Mouse (Mus musculus): ENCODE data around the gene Rarres1. TPM values are rescaled to one million over a fixed set of nuclear protein-coding genes. Genes with fewer than 3 reads are reported as not detected.

The Rarres1 gene
- polyA plus RNA-seq (2016; fragmentation: Nextera tagmentation; extraction: Ambion mirVana): 1.5 and 1.6 TPM in 2 replicates

DNA sequence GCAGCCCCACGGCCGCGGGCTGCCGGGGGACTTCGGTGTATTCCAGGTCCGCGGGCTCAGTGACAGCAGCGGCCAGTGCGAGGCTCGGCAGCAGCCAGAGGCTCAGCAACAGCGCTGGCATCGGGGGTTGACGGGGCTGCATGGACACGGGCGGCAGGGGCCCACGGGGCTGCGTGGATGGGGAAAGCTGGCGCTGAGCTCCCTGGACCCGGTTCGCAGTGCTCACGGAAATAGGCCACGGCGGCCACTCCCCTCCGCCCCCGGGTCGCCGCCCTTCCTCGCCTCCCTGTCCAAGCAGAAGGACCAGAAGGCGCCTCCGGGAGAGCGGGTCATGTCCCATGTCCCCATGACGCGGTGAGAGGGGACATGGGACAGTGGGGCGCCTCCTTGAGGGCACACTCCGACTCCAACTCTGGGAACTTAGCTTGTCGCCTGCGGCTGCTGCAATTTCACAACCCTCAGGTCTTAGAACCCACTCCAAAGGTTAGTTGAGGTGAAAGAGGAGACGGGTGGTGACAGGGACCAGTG lies at the start of gene Rarres1:
Gene Rarres1 (minus strand): TSS at position 250 of the 528 bp plus-strand sequence.
- H3K9me3 ChIP-seq (replicated peaks): no peaks in the 10 kb centered on the region
- no peaks in the 10 kb centered on the region for H3K36me3 ChIP-seq
- H3K27me3 ChIP-seq (ENCODE audit: low read depth, poor library complexity, severe bottlenecking): peaks cover 48% of the 10 kb centered on the region
- 5% methylated on average over 38 of the region's 38 CpGs for WGBS
- peak within 1 kb of the TSS; percentile 75 for H3K4me3 ChIP-seq
- H3K4me1 ChIP-seq: peaks cover 13% of the 10 kb centered on the region
- H3K27ac ChIP-seq (replicated peaks): peak within 1 kb of the TSS; percentile 79
- DNase-seq (ENCODE audit: low spot score): peak; percentile 45

DNA sequence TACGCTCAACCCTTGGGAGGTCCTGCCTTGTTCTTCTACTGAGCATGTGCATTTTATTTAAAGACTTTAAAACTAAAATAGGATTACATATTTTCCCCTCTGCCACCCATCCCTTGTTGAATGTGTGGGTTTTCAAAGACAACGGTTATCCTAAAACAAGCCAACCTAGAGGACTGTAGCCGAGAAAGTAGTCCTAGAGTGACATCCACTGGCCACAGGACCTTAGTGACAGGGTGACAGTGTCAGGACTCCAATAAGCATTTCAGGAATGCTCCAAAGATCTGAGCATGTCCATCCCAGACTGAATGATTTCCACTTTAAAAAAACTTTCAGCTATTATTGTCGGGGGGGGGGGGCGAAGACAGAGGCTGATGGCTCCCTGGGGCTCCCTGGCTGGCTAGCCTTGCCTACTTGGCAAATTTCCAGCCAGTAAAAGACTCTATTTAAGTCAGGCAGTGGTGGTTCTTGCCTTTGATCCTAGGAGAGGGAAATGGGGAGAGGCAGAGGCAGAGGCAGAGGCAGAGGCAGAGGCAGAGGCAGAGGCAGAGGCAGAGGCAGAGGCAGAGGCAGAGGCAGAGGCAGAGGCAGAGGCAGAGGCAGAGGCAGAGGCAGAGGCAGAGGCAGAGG lies 49.5 kb upstream of the Rarres1 start:
- DNase-seq (ENCODE audit: low spot score): no peak
- Histone ChIP-seq H3K27me3 (ENCODE audit: low read depth, poor library complexity, severe bottlenecking) (no peaks in the 10 kb centered on the region), H3K36me3 (no peaks in the 10 kb centered on the region), H3K27ac (replicated peaks) (no peak overlapping the region), H3K4me3 (no peak overlapping the region), H3K4me1 (no peaks in the 10 kb centered on the region), H3K9me3 (replicated peaks) (no peaks in the 10 kb centered on the region)
- 70% methylated on average over 5 of the region's 5 CpGs for WGBS

DNA sequence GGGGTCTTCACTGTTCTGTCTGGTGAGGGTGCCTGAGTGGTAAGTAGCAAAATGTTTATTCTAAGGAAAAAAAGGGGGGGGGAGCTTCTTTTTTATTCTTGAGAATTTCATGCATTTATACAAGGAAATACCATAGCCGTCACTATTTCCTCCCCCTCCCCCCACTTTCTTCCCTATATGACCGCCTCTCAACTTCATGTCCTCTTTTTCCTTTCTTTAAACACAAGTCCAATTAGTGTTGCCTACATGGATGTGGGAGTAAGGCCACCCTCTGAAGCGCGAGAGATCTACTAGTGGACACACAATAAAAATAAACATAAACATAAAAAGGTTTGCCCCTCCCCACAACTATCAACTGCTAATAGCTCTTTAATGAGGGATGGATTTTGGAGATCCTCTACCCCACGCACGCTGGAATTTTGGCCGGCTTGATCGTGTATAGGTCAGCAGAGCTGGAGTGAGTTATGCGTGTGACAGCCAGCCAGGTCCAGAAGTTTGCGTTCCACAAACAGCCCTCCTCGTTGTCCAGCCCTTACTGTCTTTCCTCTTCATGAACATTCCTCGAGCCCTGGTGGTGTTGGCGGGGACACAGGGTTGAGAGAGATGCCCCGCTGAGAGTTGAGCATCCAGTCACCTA lies 42.5 kb upstream of the Rarres1 start:
- WGBS: 90% methylated on average over 14 of the region's 14 CpGs
- Histone ChIP-seq H3K4me3 (no peak overlapping the region), H3K4me1 (peaks cover 5% of the 10 kb centered on the region; the same call in 1 of the 2 replicates), H3K27ac (replicated peaks) (no peak overlapping the region), H3K9me3 (replicated peaks) (no peaks in the 10 kb centered on the region), H3K36me3 (no peaks in the 10 kb centered on the region), H3K27me3 (ENCODE audit: low read depth, poor library complexity, severe bottlenecking) (no peaks in the 10 kb centered on the region)
- no peak for DNase-seq (ENCODE audit: low spot score)

DNA sequence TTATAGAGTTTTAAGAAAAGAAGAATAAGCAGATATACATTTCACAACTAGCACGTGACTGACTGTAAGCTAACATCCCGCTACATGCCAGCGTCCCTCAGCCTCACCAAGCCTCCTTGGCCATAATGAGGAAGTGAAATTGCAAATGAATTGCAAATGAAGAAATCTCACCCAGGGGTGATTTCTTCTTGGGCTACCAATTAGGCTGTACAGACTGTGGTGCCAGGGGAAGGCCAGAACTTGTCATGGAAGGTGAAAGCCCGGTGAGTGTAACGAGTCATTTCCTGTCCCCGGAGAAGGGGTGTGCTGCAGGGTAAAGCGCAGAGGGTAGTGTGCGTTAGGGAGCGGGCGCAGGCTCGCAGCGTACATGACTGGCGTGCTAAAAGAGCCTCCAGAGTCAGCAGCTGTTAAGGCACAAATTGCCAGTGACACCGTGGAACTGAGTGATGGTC lies 41.9 kb upstream of the Rarres1 start:
- Histone ChIP-seq H3K4me1 (peaks cover 5% of the 10 kb centered on the region; the same call in 1 of the 2 replicates), H3K9me3 (replicated peaks) (no peaks in the 10 kb centered on the region), H3K4me3 (no peak overlapping the region), H3K36me3 (no peaks in the 10 kb centered on the region), H3K27me3 (ENCODE audit: low read depth, poor library complexity, severe bottlenecking) (no peaks in the 10 kb centered on the region), H3K27ac (replicated peaks) (no peak overlapping the region)
- 77% methylated on average over 14 of the region's 14 CpGs for WGBS
- DNase-seq (ENCODE audit: low spot score): no peak

DNA sequence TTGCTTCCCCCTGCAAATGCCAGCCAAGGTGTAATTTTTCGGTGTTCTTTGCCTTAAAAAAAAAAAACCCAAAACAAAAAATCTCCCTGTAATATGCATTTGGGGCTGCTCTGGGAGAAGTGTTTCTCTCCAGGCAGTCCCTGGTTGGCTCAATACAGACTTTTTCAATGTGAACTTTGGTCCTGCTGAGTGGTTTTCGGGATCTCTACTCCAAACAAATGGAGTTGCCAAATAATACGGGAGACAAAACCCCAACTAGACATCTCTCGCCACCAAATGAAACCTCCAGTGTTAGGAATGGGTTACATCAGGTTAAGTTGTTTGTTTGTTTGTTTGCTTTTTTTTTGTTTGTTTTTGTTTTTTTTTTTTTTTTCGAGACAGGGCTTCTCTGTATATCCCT lies 39.9 kb upstream of the Rarres1 start:
- Histone ChIP-seq H3K27me3 (ENCODE audit: low read depth, poor library complexity, severe bottlenecking) (no peaks in the 10 kb centered on the region), H3K36me3 (no peaks in the 10 kb centered on the region), H3K27ac (replicated peaks) (no peak overlapping the region), H3K4me3 (no peak overlapping the region), H3K9me3 (replicated peaks) (no peaks in the 10 kb centered on the region), H3K4me1 (peaks cover 5% of the 10 kb centered on the region; the same call in 1 of the 2 replicates)
- 88% methylated on average over 5 of the region's 5 CpGs for WGBS
- DNase-seq (ENCODE audit: low spot score): no peak

DNA sequence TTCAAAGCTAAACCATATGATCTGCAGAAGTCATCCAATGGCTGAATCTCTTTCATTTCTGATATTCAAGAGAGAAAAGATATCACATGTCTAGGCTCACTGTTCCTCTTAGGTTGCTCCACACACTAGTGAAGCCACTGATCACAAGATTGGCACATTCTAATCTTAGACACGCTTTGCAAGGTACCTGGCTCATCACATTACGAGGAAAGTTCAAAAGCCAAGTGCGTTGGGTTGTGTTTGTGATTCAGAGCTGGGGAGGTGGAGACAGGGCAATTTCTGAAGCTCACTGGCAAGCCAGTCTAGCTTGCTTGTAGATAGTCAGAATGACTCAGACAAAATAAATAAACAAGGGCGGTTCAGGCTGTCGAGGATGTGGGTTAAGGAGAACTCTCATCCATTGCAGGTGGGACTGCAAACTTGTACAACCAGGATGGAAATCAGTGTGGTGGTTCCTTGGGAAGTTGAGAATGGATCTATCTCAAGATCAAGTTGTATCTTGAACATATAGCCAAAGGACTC lies 38.7 kb upstream of the Rarres1 start:
- DNase-seq (ENCODE audit: low spot score): no peak
- Histone ChIP-seq H3K27me3 (ENCODE audit: low read depth, poor library complexity, severe bottlenecking) (no peaks in the 10 kb centered on the region), H3K4me3 (no peak overlapping the region), H3K36me3 (no peaks in the 10 kb centered on the region), H3K4me1 (peaks cover 5% of the 10 kb centered on the region; the same call in 1 of the 2 replicates), H3K27ac (replicated peaks) (no peak overlapping the region), H3K9me3 (replicated peaks) (no peaks in the 10 kb centered on the region)
- WGBS: 82% methylated on average over 5 of the region's 5 CpGs

DNA sequence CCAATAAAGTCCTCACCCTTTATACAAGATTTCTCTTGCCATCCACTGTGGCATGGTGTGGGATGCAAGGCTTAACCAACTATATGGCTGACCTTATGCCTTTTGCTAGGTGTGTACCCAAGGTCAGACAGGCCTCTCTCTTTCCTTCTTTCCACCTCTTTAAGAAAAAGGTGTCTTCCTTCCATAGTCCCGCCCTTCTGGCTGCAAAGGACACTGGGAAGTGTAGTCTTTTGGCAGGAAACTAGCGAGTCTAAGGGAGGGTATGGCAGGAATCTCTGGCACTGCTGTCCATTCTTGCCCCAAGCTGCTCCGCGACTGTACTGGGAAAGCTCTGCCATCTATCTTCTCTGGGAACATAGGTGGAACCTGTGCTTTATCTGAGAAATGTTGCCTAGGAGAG lies 38.0 kb upstream of the Rarres1 start:
- Histone ChIP-seq H3K27me3 (ENCODE audit: low read depth, poor library complexity, severe bottlenecking) (no peaks in the 10 kb centered on the region), H3K4me3 (no peak overlapping the region), H3K9me3 (replicated peaks) (no peaks in the 10 kb centered on the region), H3K4me1 (peaks cover 5% of the 10 kb centered on the region; the same call in 1 of the 2 replicates), H3K36me3 (no peaks in the 10 kb centered on the region), H3K27ac (replicated peaks) (no peak overlapping the region)
- WGBS: 49% methylated on average over 4 of the region's 4 CpGs
- no peak for DNase-seq (ENCODE audit: low spot score)

DNA sequence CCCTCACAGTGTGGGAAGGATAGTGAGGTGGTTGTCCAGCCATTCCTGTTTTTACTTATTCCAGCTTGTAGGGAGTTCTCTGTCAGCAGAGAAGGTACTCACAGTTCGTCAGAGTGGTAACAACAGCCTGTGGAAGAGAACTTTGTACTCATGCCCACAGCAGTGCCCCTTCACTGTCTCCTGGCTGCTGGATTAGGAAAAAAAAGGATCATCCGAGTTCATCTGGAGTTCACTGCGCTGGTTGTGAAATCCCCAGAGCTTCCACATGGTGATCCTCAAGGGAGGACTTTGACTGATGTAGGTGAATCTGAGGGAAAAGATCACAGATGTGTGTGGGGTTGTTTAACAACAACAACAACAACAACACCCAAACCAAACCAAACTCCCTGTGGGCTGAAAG lies 35.9 kb upstream of the Rarres1 start:
- Histone ChIP-seq H3K27ac (replicated peaks) (no peak overlapping the region), H3K27me3 (ENCODE audit: low read depth, poor library complexity, severe bottlenecking) (no peaks in the 10 kb centered on the region), H3K4me1 (no peaks in the 10 kb centered on the region), H3K4me3 (no peak overlapping the region), H3K9me3 (replicated peaks) (no peaks in the 10 kb centered on the region), H3K36me3 (no peaks in the 10 kb centered on the region)
- 71% methylated on average over 3 of the region's 3 CpGs for WGBS
- DNase-seq (ENCODE audit: low spot score): no peak

DNA sequence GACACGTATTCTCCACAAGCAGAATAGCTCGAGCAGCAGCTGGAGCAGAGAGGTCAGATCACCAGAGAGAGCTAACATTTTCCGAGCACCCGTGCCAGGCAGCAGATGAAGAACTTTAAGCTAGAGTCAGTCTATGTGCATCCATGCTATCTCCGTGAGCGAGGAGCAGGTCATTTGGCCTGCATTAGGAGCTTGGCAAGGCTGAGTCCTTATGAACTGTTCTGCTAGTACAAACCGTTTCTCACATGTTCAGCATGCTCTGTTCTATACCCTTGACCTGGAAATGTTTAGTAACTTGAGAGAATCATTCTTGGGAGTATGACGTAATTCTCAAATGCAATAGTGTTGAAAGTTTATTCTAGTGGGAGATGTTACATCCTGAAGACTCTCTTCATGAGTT lies 28.3 kb upstream of the Rarres1 start:
- no peaks in the 10 kb centered on the region for H3K4me1 ChIP-seq
- no peak for DNase-seq (ENCODE audit: low spot score)
- H3K36me3 ChIP-seq: no peaks in the 10 kb centered on the region
- no peak overlapping the region for H3K27ac ChIP-seq (replicated peaks)
- no peak overlapping the region for H3K4me3 ChIP-seq
- WGBS: 82% methylated on average over 8 of the region's 8 CpGs
- H3K9me3 ChIP-seq (replicated peaks): no peaks in the 10 kb centered on the region
- no peaks in the 10 kb centered on the region for H3K27me3 ChIP-seq (ENCODE audit: low read depth, poor library complexity, severe bottlenecking)

DNA sequence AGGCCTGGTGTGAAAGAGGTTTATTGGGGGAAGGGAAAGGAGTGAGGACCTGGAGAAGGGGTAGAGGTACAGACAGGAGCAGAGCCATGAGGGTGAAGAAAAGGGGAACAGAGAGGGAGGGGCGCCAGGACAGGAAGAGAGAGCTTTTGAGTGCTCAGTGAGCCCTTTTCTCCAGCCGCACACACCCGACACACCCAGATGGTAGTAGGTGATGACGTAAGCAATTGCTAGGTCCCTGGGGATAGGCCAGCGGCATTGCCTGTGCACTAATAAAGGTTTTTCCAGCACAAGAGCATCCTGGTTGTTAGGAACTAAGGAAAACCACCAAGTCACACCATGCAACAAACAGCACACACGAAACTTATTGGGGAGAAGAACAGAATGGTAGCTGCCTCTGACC lies 9.4 kb upstream of the Rarres1 start:
- no peaks in the 10 kb centered on the region for H3K9me3 ChIP-seq (replicated peaks)
- H3K27me3 ChIP-seq (ENCODE audit: low read depth, poor library complexity, severe bottlenecking): no peaks in the 10 kb centered on the region
- 91% methylated on average over 6 of the region's 6 CpGs for WGBS

DNA sequence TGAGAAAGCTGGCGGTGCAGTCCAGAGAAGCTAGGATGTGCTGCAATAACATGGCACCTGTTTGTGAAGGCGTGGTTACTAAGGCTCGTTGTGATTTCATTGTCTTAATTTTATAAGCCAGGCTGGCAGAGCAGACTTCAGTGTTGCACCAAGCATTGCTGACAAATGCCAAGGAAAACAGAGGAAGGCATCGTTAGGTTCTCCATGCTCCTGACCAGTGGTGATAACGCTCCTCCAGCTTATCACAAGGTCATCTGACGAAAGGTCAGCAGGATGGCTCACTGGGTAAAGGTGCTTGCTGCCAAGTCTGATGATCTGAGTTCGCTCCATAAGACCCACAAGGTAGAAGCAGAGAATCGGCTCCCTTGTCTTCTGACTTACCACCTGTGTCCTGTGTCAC lies 7.4 kb upstream of the Rarres1 start:
- 92% methylated on average over 8 of the region's 8 CpGs for WGBS

More for the DNA sequence above, 9.4 kb upstream of the Rarres1 start:
- DNase-seq (ENCODE audit: low spot score): no peak
- no peak overlapping the region for H3K4me3 ChIP-seq
- H3K36me3 ChIP-seq: no peaks in the 10 kb centered on the region
- no peak overlapping the region for H3K27ac ChIP-seq (replicated peaks)
- H3K4me1 ChIP-seq: no peaks in the 10 kb centered on the region

DNA sequence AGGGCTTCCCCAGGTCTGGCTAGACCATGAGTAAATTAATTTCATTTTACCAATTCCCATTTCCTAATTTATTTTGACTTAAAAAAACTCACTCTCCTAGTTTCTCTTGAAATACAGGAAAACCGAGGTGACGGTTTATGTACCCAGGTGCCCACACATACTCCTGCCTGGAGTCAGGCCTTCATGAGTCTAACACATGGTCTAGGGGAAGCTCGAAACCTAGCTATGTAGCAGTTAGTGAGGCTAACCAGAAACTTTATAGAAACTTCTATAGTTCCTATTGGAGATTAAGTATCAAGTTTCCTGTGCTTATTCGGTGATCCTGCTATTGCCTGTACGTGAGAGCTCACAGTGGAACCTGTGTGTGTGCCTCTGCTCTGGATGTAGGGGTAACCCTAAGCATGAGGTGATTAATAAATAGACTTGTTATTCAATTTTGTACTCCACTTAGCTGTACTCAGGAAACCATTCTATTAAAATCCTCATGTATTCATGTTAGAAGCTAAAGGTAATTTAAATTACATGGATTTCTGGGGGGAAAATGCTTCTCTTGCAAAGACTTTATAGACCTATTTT lies 5.3 kb upstream of the Rarres1 start:
- no peak for DNase-seq (ENCODE audit: low spot score)
- Histone ChIP-seq H3K9me3 (replicated peaks) (no peaks in the 10 kb centered on the region), H3K4me3 (no peak overlapping the region), H3K27me3 (ENCODE audit: low read depth, poor library complexity, severe bottlenecking) (peaks cover 22% of the 10 kb centered on the region), H3K4me1 (peaks cover 2% of the 10 kb centered on the region), H3K36me3 (no peaks in the 10 kb centered on the region), H3K27ac (replicated peaks) (no peak overlapping the region)
- 86% methylated on average over 5 of the region's 5 CpGs for WGBS

More for the DNA sequence above, 7.4 kb upstream of the Rarres1 start:
- H3K4me3 ChIP-seq: no peak overlapping the region
- H3K9me3 ChIP-seq (replicated peaks): no peaks in the 10 kb centered on the region
- H3K27ac ChIP-seq (replicated peaks): no peak overlapping the region
- no peaks in the 10 kb centered on the region for H3K4me1 ChIP-seq
- no peak for DNase-seq (ENCODE audit: low spot score)
- H3K27me3 ChIP-seq (ENCODE audit: low read depth, poor library complexity, severe bottlenecking): 0 out of 2 replicates have a peak, but pooled peaks cover 4% of the 10 kb centered on the region
- H3K36me3 ChIP-seq: no peaks in the 10 kb centered on the region
